Mouse (Mus musculus) olfactory bulb, adult 2 months (tissue): Measurements from ENCODE around the gene Nacc1.

ENCODE experiments used
- CTCF ChIP-seq: fragments of 200-500 bp; IDR thresholded peaks from 2 replicates; pipeline ENCODE4 v1.5.1; 2012; ENCODE audit warnings: low read depth, mild to moderate bottlenecking, low read length, moderate library complexity; ENCODE audit not compliant: insufficient read depth
- POLR2A ChIP-seq: fragments of 200-500 bp; IDR thresholded peaks from 2 replicates; pipeline ENCODE4 v1.6.1; 2012; ENCODE audit warnings: mild to moderate bottlenecking, low read depth, low read length, moderate library complexity; ENCODE audit not compliant: insufficient read depth

- TF ChIP-seq POLR2A (no peak), CTCF (no peak)
Measured at GRCm38 (mm10) chr8:84656641-84657126, 31.0 kb downstream of the Nacc1 start.
